Mouse (Mus musculus): ENCODE results near the gene Evc. TPM values are rescaled to one million over a fixed set of nuclear protein-coding genes. Genes with fewer than 3 reads are reported as not detected.
A peak's percentile ranks its signal among the peaks of the same experiment; 100 is the strongest.

The Evc gene
- total and polyA plus RNA-seq, 2 experiments from 2014 or later: 4.2 to 17.1 TPM

DNA sequence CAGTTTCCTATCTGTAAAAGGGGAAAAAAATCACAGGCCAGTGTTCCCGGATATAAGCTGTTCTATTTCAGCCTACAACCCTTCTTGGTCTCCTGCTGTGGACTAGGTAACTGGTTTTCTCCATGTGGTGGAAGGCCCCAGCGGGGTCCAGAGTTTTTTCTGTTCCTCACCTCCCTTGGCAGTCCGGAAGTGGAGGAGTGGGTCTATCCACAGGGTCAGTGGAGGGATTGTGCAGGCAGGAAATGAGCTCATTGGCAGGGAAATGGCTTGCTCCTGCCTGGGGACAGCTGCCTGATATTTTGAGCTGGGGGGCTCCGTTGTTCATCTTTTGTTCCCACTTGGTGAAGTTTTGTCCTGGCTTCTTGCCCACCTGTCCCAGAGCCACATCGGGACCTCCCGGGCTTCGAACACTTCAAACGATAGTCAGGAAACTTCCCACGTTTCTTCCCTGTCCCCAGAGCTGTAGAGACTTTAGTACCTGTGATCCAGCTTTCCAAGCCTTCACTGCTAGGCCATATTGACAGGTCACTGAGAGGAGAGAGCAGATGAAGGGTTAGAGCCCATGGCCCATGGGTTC, 91.9 kb downstream of the Evc start:
- no peak for TF ChIP-seq CTCF (IDR thresholded peaks at IDR 0.05; ENCODE audit: low read depth)
- Histone ChIP-seq H3K4me3 (ENCODE audit: low read length) (peak overlapping the region; percentile 76), H3K9me3 (ENCODE audit: low read length) (no peaks in the 10 kb centered on the region), H3K9ac (replicated peaks; ENCODE audit: low read length) (peak overlapping the region; percentile 82), H3K36me3 (ENCODE audit: insufficient read depth, low read length) (no peaks in the 10 kb centered on the region), H3K27ac (peak overlapping the region; percentile 93), H3K27me3 (ENCODE audit: insufficient read depth, low read length) (no peaks in the 10 kb centered on the region), H3K4me2 (ENCODE audit: low read depth, low read length) (peak overlapping the region; percentile 66), H3K4me1 (ENCODE audit: insufficient read depth, low read length) (peaks cover 17% of the 10 kb centered on the region)
- DNase-seq (ENCODE audit: low spot score) (no peak), ATAC-seq (no peak)
- 33% methylated on average over 9 of the region's 9 CpGs for WGBS

DNA sequence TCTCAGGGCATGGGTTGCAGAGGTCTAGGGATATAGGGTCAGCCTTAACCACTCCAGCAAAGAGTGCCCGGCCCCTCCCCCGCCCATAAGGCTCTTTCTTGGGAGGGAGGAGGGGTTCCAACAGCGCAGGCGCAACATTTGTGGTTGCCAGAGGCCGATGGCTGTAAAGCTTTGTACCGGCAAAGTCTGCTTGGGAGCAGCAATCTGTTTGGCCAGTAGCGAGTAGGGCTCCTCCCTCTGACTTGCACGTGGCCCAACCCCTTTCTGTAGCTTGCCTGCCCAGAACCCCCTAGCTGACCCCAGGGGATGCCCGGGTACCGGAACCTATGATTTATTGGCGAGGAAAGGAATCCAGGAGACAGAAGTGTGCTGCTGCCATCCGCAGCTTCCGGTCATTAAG, 92.5 kb downstream of the Evc start:
- 2% methylated on average over 13 of the region's 13 CpGs for WGBS
- peak; percentile 33 for ATAC-seq
- TF ChIP-seq CTCF (IDR thresholded peaks at IDR 0.05; ENCODE audit: low read depth): no peak

DNA sequence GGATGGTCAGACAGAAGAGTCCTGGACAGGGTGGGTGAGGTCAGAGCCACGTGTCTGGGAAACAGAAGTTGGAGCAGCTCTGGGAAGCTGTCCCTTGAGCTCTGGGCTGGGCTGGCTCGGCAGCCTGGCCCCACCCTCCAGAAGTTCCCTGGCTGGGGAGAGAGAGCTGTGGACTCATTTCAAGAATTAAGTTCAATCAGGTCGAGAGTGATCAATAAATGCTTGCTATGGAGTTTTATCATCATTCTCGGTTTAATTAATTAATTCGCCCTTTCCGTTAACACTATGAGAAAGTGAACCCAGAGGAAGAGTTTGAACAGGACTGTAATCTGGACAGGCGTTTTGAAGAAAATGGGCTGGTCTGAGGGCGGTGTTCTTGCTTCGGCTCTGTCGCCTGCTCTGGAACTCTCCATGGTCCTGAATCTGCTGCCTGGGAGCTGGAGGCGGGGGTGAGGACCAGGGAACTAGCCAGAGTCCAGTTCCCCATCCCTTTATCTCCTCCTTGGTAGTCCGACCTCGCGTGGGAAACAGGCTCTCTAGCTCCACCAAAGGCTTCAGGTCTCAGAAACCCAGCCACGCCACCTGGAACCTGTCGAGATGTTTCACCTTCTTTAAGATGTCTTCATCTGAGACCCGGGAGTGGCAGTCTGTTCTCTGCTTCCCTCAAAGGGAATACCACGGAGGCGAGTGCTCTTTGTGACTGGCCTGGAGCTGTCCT, 93.4 kb downstream of the Evc start:
- H3K9me3 ChIP-seq (ENCODE audit: low read length): no peaks in the 10 kb centered on the region
- peak overlapping the region; percentile 82 for H3K9ac ChIP-seq (replicated peaks; ENCODE audit: low read length)
- 1% methylated on average over 19 of the region's 19 CpGs for WGBS
- peak overlapping the region; percentile 76 for H3K4me3 ChIP-seq (ENCODE audit: low read length)
- peak overlapping the region; percentile 66 for H3K4me2 ChIP-seq (ENCODE audit: low read depth, low read length)
- ATAC-seq: no peak
- peak overlapping the region; percentile 93 for H3K27ac ChIP-seq
- peak; percentile 74 for DNase-seq (ENCODE audit: low spot score)
- H3K4me1 ChIP-seq (ENCODE audit: insufficient read depth, low read length): peaks cover 7% of the 10 kb centered on the region
- no peaks in the 10 kb centered on the region for H3K36me3 ChIP-seq (ENCODE audit: insufficient read depth, low read length)
- H3K27me3 ChIP-seq (ENCODE audit: insufficient read depth, low read length): no peaks in the 10 kb centered on the region
- TF ChIP-seq CTCF (IDR thresholded peaks at IDR 0.05; ENCODE audit: low read depth): peak; percentile 25; the same call in 1 of the 2 replicates

More for the DNA sequence above, 92.5 kb downstream of the Evc start:
- Histone ChIP-seq H3K4me2 (ENCODE audit: low read depth, low read length) (peak overlapping the region; percentile 66), H3K27ac (peak overlapping the region; percentile 93), H3K4me3 (ENCODE audit: low read length) (peak overlapping the region; percentile 76), H3K4me1 (ENCODE audit: insufficient read depth, low read length) (peaks cover 16% of the 10 kb centered on the region), H3K9ac (replicated peaks; ENCODE audit: low read length) (peak overlapping the region; percentile 82), H3K36me3 (ENCODE audit: insufficient read depth, low read length) (no peaks in the 10 kb centered on the region), H3K27me3 (ENCODE audit: insufficient read depth, low read length) (no peaks in the 10 kb centered on the region), H3K9me3 (ENCODE audit: low read length) (no peaks in the 10 kb centered on the region)
- DNase-seq (ENCODE audit: low spot score): peak; percentile 90

DNA sequence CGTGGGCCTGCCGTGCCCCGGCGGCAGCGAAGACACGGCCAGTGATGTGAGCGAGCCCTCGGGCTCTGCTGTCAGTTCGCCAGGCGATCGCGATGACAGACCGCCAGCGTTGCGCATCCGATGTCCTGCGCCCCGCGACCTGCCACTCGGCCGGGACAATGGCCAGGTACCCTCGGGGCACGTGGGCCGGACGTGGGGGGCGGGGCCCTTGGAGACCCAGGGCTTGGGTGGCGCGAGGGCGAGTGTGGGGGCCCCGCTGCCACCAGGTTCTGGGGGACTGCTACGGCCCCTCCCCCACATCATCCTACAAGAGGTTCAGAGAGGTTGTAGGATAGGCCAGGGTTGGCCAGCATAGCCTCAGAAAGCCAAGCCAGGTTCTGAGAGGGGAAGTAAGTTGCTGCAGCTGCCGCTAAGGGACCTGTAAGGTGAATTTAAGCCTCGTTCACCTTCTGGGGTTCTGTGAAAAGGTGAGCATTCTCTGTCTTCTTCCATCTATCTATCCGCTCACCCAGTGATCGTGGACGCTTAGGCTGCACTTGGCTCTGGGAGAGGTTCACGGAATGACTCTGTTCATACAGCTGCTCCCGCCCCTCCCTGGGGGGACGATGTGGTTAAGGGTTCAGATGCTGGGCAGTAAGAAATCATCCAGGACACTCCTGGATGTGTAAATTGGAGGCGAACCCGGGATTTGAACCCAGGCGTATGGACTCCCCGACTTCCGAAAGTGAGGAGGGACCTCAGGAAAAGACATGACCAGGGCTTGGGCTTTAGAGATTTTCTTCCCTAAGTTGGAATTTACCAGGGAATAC, 94.1 kb downstream of the Evc start:
- Histone ChIP-seq H3K27ac (peak overlapping the region; percentile 93), H3K36me3 (ENCODE audit: insufficient read depth, low read length) (no peaks in the 10 kb centered on the region), H3K4me3 (ENCODE audit: low read length) (peak overlapping the region; percentile 76), H3K9ac (replicated peaks; ENCODE audit: low read length) (peak overlapping the region; percentile 82), H3K27me3 (ENCODE audit: insufficient read depth, low read length) (no peaks in the 10 kb centered on the region), H3K4me1 (ENCODE audit: insufficient read depth, low read length) (no peaks in the 10 kb centered on the region; the same call in 1 of the 2 replicates), H3K9me3 (ENCODE audit: low read length) (no peaks in the 10 kb centered on the region), H3K4me2 (ENCODE audit: low read depth, low read length) (peak overlapping the region; percentile 66)
- no peak for TF ChIP-seq CTCF (IDR thresholded peaks at IDR 0.05; ENCODE audit: low read depth)
- WGBS: 7% methylated on average over 40 of the region's 44 CpGs
- peak; percentile 36 for DNase-seq (ENCODE audit: low spot score)
- no peak for ATAC-seq

DNA sequence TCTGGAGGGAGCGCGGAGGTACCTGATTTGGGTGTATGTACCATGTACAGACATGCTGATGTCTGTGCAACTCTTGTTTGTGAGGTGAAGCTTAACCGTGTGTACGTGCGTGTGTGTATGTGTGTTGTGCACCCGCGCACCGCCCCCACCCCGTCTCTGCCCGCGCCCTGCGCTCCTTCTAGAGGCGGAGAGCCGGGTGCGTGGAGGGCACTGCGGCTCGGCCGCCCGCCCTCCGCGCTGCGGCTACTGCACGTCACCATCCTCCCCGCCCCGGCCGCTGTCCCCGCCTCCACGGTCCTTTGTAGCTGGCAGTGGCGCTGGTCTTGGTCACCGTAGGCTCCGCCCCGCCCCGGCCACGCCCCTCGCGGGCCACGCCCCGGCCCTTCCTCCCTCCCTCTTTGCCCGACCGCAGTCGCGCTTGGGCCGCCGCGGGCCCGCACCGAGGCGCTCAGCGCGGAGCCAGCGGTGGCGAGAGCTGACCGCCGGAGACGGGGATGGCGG, 95.0 kb downstream of the Evc start, which contains the start of gene Crmp1:
Gene Crmp1 (plus strand): TSS at position 290 of the 501 bp plus-strand sequence.
- no peak for TF ChIP-seq CTCF (IDR thresholded peaks at IDR 0.05; ENCODE audit: low read depth)
- ATAC-seq (peak; percentile 85), DNase-seq (ENCODE audit: low spot score) (peak; percentile 93)
- Histone ChIP-seq H3K4me1 (ENCODE audit: insufficient read depth, low read length) (no peaks in the 10 kb centered on the region; the same call in 1 of the 2 replicates), H3K27ac (peak within 1 kb of the TSS; percentile 75), H3K27me3 (ENCODE audit: insufficient read depth, low read length) (no peaks in the 10 kb centered on the region), H3K9ac (replicated peaks; ENCODE audit: low read length) (peak within 1 kb of the TSS; percentile 82), H3K36me3 (ENCODE audit: insufficient read depth, low read length) (no peaks in the 10 kb centered on the region), H3K4me2 (ENCODE audit: low read depth, low read length) (peak within 1 kb of the TSS; percentile 66), H3K4me3 (ENCODE audit: low read length) (peak within 1 kb of the TSS; percentile 76), H3K9me3 (ENCODE audit: low read length) (no peaks in the 10 kb centered on the region)
- 2% methylated on average over 35 of the region's 56 CpGs for WGBS

DNA sequence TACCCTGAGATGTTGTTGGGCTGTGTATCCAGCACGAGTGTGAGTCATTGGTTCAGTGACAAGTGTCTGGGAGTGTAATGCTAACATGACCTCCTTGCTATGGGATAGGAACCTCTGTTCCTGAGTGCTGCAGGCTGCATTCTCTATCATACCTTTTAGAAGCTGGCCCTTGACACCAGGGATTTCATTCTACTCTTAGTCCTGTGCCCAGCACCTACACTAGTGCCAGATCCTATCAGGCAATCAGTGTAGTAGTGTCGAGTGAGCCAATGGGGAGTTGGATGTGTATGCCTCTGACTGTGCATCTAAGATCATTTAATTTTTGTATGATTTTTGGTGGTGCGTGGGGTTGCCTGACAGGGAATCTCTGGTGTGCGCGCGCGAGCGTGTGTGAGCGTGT, 95.5 kb downstream of the Evc start:
- DNase-seq (ENCODE audit: low spot score): no peak
- Histone ChIP-seq H3K4me2 (ENCODE audit: low read depth, low read length) (peak overlapping the region; percentile 66), H3K9ac (replicated peaks; ENCODE audit: low read length) (peak overlapping the region; percentile 82), H3K4me3 (ENCODE audit: low read length) (peak overlapping the region; percentile 76), H3K27ac (peak overlapping the region; percentile 75), H3K36me3 (ENCODE audit: insufficient read depth, low read length) (no peaks in the 10 kb centered on the region), H3K27me3 (ENCODE audit: insufficient read depth, low read length) (no peaks in the 10 kb centered on the region), H3K9me3 (ENCODE audit: low read length) (no peaks in the 10 kb centered on the region), H3K4me1 (ENCODE audit: insufficient read depth, low read length) (no peaks in the 10 kb centered on the region; the same call in 1 of the 2 replicates)
- no peak for ATAC-seq
- TF ChIP-seq CTCF (IDR thresholded peaks at IDR 0.05; ENCODE audit: low read depth): no peak
- WGBS: 7% methylated on average over 9 of the region's 9 CpGs

All from hindbrain, postnatal 0 days (tissue).